Mouse (Mus musculus) C2C12 (cell line): Measurements from ENCODE around the gene Capn1. TPM values are rescaled to one million over a fixed set of nuclear protein-coding genes. Genes with fewer than 3 reads are reported as not detected.
A peak's percentile ranks its signal among the peaks of the same experiment; 100 is the strongest.

Experiments used
- H3K27me3 ChIP-seq: one replicate; pipeline ENCODE4 v1.6.1; 2011; ENCODE audit not compliant: control insufficient read depth, insufficient read depth, insufficient read length
- H3K36me3 ChIP-seq: one replicate; pipeline ENCODE4 v1.6.1; 2011; ENCODE audit not compliant: control insufficient read depth, insufficient read depth
- H3K4me3 ChIP-seq: one replicate; pipeline ENCODE4 v1.5.1; 2011; ENCODE audit warnings: mild to moderate bottlenecking, control low read depth; ENCODE audit not compliant: poor library complexity, insufficient read depth, severe bottlenecking
- H3K79me2 ChIP-seq: one replicate; pipeline ENCODE4 v1.6.1; 2011; ENCODE audit not compliant: control insufficient read depth, insufficient read depth
- H3K79me3 ChIP-seq: one replicate; pipeline ENCODE4 v1.6.1; 2011; ENCODE audit warnings: low read depth, control low read depth
- H3ac ChIP-seq: one replicate; pipeline ENCODE3; 2011; ENCODE audit warnings: low read depth; ENCODE audit not compliant: control insufficient read depth, insufficient read length
- CEBPB ChIP-seq: IDR thresholded peaks from one replicate; pipeline ENCODE4 v1.6.1; 2011; ENCODE audit warnings: low read depth, mild to moderate bottlenecking, control low read depth, moderate library complexity
- CTCF ChIP-seq: IDR thresholded peaks from one replicate; pipeline ENCODE4 v1.5.1; 2011; ENCODE audit not compliant: control insufficient read depth, insufficient read depth, insufficient read length
- FOSL1 ChIP-seq: IDR thresholded peaks from one replicate; pipeline ENCODE4 v1.8.0; 2011; ENCODE audit warnings: mild to moderate bottlenecking, low read length; ENCODE audit not compliant: poor library complexity, insufficient read depth, severe bottlenecking
- MAX ChIP-seq: IDR thresholded peaks from one replicate; pipeline ENCODE4 v1.6.1; 2011; ENCODE audit warnings: mild to moderate bottlenecking, control low read depth
- MYOD1 ChIP-seq: IDR thresholded peaks from one replicate; pipeline ENCODE4 v1.6.1; 2011; ENCODE audit warnings: low read depth; ENCODE audit not compliant: control insufficient read depth, insufficient read length
- MYOG ChIP-seq: IDR thresholded peaks from one replicate; pipeline ENCODE4 v1.6.1; 2011; ENCODE audit not compliant: control insufficient read depth, insufficient read length; ENCODE audit errors: extremely low read depth
- USF1 ChIP-seq: IDR thresholded peaks from one replicate; pipeline ENCODE4 v1.6.1; 2011; ENCODE audit warnings: low read depth, mild to moderate bottlenecking, control low read depth, moderate library complexity
- polyA plus RNA-seq: library from polyadenylated mRNA; unstranded; fragments of >200 nt; fragmentation: generic; extraction: Trizol; gene quantifications from one replicate; pipeline ENCODE4 v1.2.1, GENCODE M21; 2012; ENCODE audit warnings: missing spikeins

The Capn1 gene
- polyA plus RNA-seq, 1 experiment, result 36.9 TPM

DNA sequence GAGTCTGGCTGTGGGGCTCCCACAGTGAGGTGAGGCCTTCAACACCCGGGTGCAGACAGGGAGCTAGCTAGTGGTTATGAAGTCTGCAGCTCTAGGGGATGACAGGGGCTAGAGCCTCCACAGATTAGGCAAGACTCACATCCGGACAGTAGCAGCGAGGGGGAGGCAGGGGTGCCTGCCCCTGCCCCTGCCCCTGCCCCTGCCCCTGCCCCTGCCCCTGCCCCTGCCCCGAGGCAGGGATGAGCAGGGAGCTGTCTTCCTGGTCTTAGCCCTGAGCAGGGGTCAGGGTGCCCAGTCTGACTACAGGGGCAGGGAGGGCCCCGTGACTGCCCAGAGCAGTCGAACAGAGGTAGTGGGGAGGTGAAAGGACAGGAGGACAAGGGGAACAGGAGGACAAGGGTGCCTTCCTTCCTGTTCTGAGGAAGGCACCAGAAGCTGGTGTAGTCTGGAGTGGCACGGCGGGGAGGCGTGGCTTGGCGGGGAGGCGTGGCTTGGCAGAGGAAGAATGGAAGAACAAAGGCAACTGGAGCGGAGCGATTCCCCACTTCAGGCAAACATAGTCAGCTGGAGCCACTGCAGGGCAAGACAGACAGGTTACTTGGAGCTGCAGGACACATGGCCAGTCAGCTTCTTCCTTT, 26.8 kb downstream of the Capn1 start:
- H3K27me3 ChIP-seq, result no peaks in the 10 kb centered on the region
- H3K79me3 ChIP-seq, result no peaks in the 10 kb centered on the region
- no peak overlapping the region for H3K4me3 ChIP-seq
- H3ac ChIP-seq, result peak overlapping the region; percentile 19
- TF ChIP-seq USF1, result no peak
- no peak for TF ChIP-seq MAX
- TF ChIP-seq FOSL1, result no peak
- TF ChIP-seq CEBPB, result no peak
- TF ChIP-seq MYOD1, result no peak
- no peak for TF ChIP-seq MYOG
- TF ChIP-seq CTCF, result no peak
- H3K79me2 ChIP-seq, result no peaks in the 10 kb centered on the region
- H3K36me3 ChIP-seq, result peaks cover 10% of the 10 kb centered on the region

DNA sequence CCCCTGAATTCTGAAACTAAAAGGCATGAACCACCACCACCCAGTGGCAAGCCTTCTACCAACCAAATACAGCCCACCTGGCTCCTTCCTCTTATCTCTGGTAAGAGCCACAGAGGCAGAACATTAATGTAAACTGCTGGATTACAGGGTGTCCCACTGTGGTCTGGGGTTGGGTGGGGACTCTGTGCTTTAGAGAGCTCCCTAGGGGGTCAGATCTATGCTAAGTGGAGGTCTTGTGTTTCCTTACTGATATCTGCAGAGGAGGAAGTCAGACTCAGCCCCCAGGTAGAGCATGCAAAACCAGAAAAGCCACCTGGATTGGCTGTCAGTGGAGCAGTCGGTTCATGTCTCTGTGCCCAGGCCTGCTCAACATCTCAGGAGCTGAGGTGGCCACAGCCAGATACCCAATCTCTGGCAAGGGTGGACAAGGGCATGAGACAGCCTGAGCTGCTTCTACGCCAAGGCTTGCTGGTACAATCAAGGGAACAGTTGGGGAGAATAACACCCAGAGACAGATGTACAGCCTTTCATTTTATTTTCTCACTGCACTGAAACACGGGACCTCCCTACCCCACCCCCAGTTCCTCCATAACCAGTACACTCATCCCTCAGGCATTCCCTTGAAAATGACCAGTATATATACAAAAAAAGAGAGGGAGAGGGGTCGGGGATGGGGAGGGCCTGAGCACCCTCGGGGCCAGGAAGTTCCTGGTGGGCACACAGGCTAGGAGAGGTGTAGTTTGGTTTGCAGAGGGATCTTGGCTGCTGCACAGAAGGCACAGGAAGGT, 27.5 kb downstream of the Capn1 start:
- Histone ChIP-seq H3ac (peak overlapping the region; percentile 19), H3K4me3 (no peak overlapping the region), H3K79me2 (no peaks in the 10 kb centered on the region), H3K27me3 (no peaks in the 10 kb centered on the region), H3K79me3 (no peaks in the 10 kb centered on the region), H3K36me3 (peaks cover 3% of the 10 kb centered on the region)
- TF ChIP-seq CTCF (no peak), MYOG (no peak), CEBPB (no peak), MAX (no peak), USF1 (no peak), MYOD1 (no peak)

DNA sequence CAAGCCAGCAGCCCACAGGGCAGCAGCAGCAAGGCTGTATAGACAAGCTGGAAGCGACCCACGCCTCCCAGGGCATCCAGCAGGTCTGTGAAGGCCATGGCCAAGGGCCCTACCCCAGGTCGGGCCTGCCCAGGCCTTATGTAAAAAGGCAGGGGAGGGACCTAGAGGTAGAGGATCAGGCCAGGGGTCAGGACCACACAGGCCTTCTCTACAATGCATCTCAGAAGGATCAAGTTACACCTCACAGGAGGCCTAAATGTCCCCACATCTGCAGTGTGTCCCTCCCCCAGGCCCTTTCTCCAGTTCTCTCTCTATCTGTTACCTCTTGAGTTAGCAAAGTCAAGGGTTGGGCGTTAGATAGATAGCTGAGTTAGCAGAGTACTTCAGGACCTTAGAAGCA, 29.7 kb downstream of the Capn1 start, which contains the start of gene Slc22a20:
Gene Slc22a20, minus strand, starts transcription at position 101 of the 400 bp plus-strand sequence.
- no peak within 1 kb of the TSS for H3ac ChIP-seq
- no peak within 1 kb of the TSS for H3K4me3 ChIP-seq
- TF ChIP-seq USF1 (no peak), MYOD1 (no peak), CEBPB (no peak), FOSL1 (no peak), CTCF (no peak), MAX (no peak), MYOG (no peak)
- H3K36me3 ChIP-seq, result no peaks in the 10 kb centered on the region
- H3K79me3 ChIP-seq, result no peaks in the 10 kb centered on the region
- H3K79me2 ChIP-seq, result no peaks in the 10 kb centered on the region
- no peaks in the 10 kb centered on the region for H3K27me3 ChIP-seq

- H3K27me3 ChIP-seq, result no peaks in the 10 kb centered on the region
- H3K79me2 ChIP-seq, result no peaks in the 10 kb centered on the region
- TF ChIP-seq FOSL1 (no peak), MAX (no peak), MYOG (no peak), MYOD1 (no peak), USF1 (no peak), CTCF (no peak), CEBPB (no peak)
- H3K79me3 ChIP-seq, result no peaks in the 10 kb centered on the region
- no peak overlapping the region for H3K4me3 ChIP-seq
- no peaks in the 10 kb centered on the region for H3K36me3 ChIP-seq
- H3ac ChIP-seq, result no peak overlapping the region
Observed at GRCm38 (mm10) chr19:5980477-5980876, 35.2 kb downstream of the Capn1 start.

DNA sequence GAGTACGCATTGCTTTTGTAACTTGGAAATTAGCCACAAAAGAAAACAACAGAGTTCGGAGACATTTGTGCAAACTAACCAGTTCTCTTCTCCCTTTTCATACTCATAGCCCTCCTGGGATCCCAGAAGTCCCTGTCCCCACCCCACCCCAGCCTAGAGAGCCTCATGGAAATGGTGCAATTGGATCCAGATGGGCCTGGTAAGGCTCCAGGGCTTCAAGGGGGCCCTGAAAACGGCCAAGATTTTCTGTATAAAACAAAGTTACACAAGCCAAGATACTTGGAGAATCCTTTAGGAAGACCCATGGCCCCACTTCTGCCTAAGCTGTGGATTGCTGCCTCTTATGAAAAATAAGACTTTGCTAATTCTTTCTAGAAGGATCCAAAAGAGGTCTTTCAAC, 38.0 kb downstream of the Capn1 start:
- Histone ChIP-seq H3K4me3 (no peak overlapping the region), H3K27me3 (no peaks in the 10 kb centered on the region), H3ac (no peak overlapping the region), H3K79me3 (no peaks in the 10 kb centered on the region), H3K36me3 (no peaks in the 10 kb centered on the region), H3K79me2 (no peaks in the 10 kb centered on the region)
- no peak for TF ChIP-seq MYOD1
- TF ChIP-seq FOSL1, result no peak

- H3K36me3 ChIP-seq, result no peaks in the 10 kb centered on the region
- TF ChIP-seq MYOD1 (no peak), MYOG (no peak), USF1 (no peak), CEBPB (no peak)
- no peaks in the 10 kb centered on the region for H3K27me3 ChIP-seq
- no peaks in the 10 kb centered on the region for H3K79me3 ChIP-seq
- no peak overlapping the region for H3K4me3 ChIP-seq
- H3ac ChIP-seq, result no peak overlapping the region
- no peaks in the 10 kb centered on the region for H3K79me2 ChIP-seq
Observed at GRCm38 (mm10) chr19:5975676-5976075, 40.0 kb downstream of the Capn1 start.
